Mouse (Mus musculus) cortical plate, adult 2 months (tissue): ENCODE data around the gene Chchd5.

ENCODE experiments used
- CTCF ChIP-seq: fragments of 200-500 bp; IDR thresholded peaks from 2 replicates; pipeline ENCODE4 v1.5.1; 2011; ENCODE audit warnings: mild to moderate bottlenecking, control low read depth, low read length; ENCODE audit not compliant: insufficient read depth; ENCODE audit errors: extremely low read depth
- POLR2A ChIP-seq: fragments of 200-500 bp; IDR thresholded peaks from 2 replicates; pipeline ENCODE4 v1.6.1; 2011; ENCODE audit warnings: mild to moderate bottlenecking, low read length, control low read depth; ENCODE audit not compliant: insufficient read depth; ENCODE audit errors: extremely low read depth

GRCm38 (mm10) chr2:129164815-129165214, 35.3 kb downstream of the Chchd5 start:
- TF ChIP-seq POLR2A: no peak
- no peak for TF ChIP-seq CTCF
